Mouse (Mus musculus) thymus, postnatal 4 days (tissue): ENCODE measurements around the gene Gm9745.
"Not testable (repeated sequence)": the region's sequence is repeated elsewhere in the genome, so short reads cannot be mapped to it uniquely, and the experiment has no call there.

Experiments used
- DNase-seq: peaks from one replicate; pipeline ENCODE4 v3.0.0; 2021

Gene Gm9745

GRCm38 (mm10) chr13:8905986-8906385 is 42.0 kb downstream of the Gm9745 start:
- DNase-seq, result not testable (repeated sequence)
